Mouse (Mus musculus): ENCODE measurements at regions not wholly inside any gene's neighbourhood (a gene's known extent, or its start where the extent isn't known, plus 50 kb on each side); places are given as distances from the start of the nearest gene placed in this dataset.

- peaks cover under 1% of the 10 kb centered on the region for H3K4me1 ChIP-seq (ENCODE audit: control insufficient read depth, insufficient read depth, low read length)
- H3K27me3 ChIP-seq (ENCODE audit: control insufficient read depth, insufficient read depth, low read length, poor library complexity, severe bottlenecking) = no peaks in the 10 kb centered on the region
- TF ChIP-seq EP300 (IDR thresholded peaks at IDR 0.05; ENCODE audit: insufficient read depth, low read depth, low read length) (no peak), CTCF (IDR thresholded peaks at IDR 0.05; ENCODE audit: low read depth, low read length) (no peak), POLR2A (IDR thresholded peaks at IDR 0.05; ENCODE audit: insufficient read depth, low read length) (no peak)
- H3K4me3 ChIP-seq (ENCODE audit: low read depth, low read length) = no peak overlapping the region
- no peak overlapping the region for H3K27ac ChIP-seq (ENCODE audit: insufficient read depth, low read length)
- no peak overlapping the region for H3K9ac ChIP-seq (ENCODE audit: low read depth, poor library complexity, severe bottlenecking)
- H3K9me3 ChIP-seq (replicated peaks; ENCODE audit: control insufficient read depth, insufficient read depth, low read length, poor library complexity, severe bottlenecking) = peaks cover 9% of the 10 kb centered on the region
- H3K36me3 ChIP-seq (ENCODE audit: control insufficient read depth, insufficient read depth, low read length, poor library complexity, severe bottlenecking) = no peaks in the 10 kb centered on the region
Observed at GRCm38 (mm10) chr13:97847561-97847960, 87.1 kb upstream of the Gm10260 start.

- H3K27me3 ChIP-seq (ENCODE audit: control insufficient read depth, insufficient read depth, low read length, poor library complexity, severe bottlenecking) = no peaks in the 10 kb centered on the region
- peaks cover 2% of the 10 kb centered on the region for H3K4me1 ChIP-seq (ENCODE audit: control insufficient read depth, insufficient read depth, low read length)
- H3K27ac ChIP-seq (ENCODE audit: insufficient read depth, low read length) = peak overlapping the region; percentile 69
- peaks cover 9% of the 10 kb centered on the region for H3K9me3 ChIP-seq (replicated peaks; ENCODE audit: control insufficient read depth, insufficient read depth, low read length, poor library complexity, severe bottlenecking)
- H3K36me3 ChIP-seq (ENCODE audit: control insufficient read depth, insufficient read depth, low read length, poor library complexity, severe bottlenecking) = no peaks in the 10 kb centered on the region
- TF ChIP-seq CTCF (IDR thresholded peaks at IDR 0.05; ENCODE audit: low read depth, low read length) (no peak), POLR2A (IDR thresholded peaks at IDR 0.05; ENCODE audit: insufficient read depth, low read length) (no peak), EP300 (IDR thresholded peaks at IDR 0.05; ENCODE audit: insufficient read depth, low read depth, low read length) (no peak)
- H3K4me3 ChIP-seq (ENCODE audit: low read depth, low read length) = no peak overlapping the region
- H3K9ac ChIP-seq (ENCODE audit: low read depth, poor library complexity, severe bottlenecking) = no peak overlapping the region
Observed at GRCm38 (mm10) chr13:97845148-97845547, 84.7 kb upstream of the Gm10260 start.

DNA sequence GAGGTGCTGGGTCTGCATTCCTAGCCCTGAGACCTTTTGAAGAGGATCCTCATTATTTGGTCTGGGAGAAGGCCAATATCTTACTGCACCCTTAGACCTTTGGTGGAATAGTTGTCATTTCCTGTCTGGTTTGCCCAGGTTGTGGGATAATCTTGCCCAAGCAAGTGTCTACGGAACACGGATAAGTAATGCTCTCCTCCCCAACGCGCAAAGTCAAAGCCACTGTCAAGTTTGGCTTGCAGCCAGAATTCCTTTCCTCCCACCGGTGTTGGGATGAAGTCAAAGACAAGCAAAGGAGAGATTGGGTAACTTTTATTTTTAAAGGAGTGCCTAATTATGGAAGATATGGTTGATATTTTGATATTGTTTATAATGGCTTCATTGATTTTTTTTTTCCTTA lies 82.4 kb upstream of the Gm10260 start:
- H3K36me3 ChIP-seq (ENCODE audit: control insufficient read depth, insufficient read depth, low read length, poor library complexity, severe bottlenecking) = no peaks in the 10 kb centered on the region
- H3K27me3 ChIP-seq (ENCODE audit: control insufficient read depth, insufficient read depth, low read length, poor library complexity, severe bottlenecking) = no peaks in the 10 kb centered on the region
- no peak overlapping the region for H3K27ac ChIP-seq (ENCODE audit: insufficient read depth, low read length)
- H3K4me3 ChIP-seq (ENCODE audit: low read depth, low read length) = no peak overlapping the region
- H3K9me3 ChIP-seq (replicated peaks; ENCODE audit: control insufficient read depth, insufficient read depth, low read length, poor library complexity, severe bottlenecking) = peaks cover 8% of the 10 kb centered on the region
- peaks cover 2% of the 10 kb centered on the region for H3K4me1 ChIP-seq (ENCODE audit: control insufficient read depth, insufficient read depth, low read length)
- TF ChIP-seq CTCF (IDR thresholded peaks at IDR 0.05; ENCODE audit: low read depth, low read length) (no peak), EP300 (IDR thresholded peaks at IDR 0.05; ENCODE audit: insufficient read depth, low read depth, low read length) (no peak), POLR2A (IDR thresholded peaks at IDR 0.05; ENCODE audit: insufficient read depth, low read length) (no peak)
- no peak overlapping the region for H3K9ac ChIP-seq (ENCODE audit: low read depth, poor library complexity, severe bottlenecking)

- Histone ChIP-seq H3K9me3 (replicated peaks; ENCODE audit: control insufficient read depth, insufficient read depth, low read length, poor library complexity, severe bottlenecking) (0 out of 2 replicates have a peak, but pooled peaks cover 4% of the 10 kb centered on the region), H3K27me3 (ENCODE audit: control insufficient read depth, insufficient read depth, low read length, poor library complexity, severe bottlenecking) (no peaks in the 10 kb centered on the region; the same call in 1 of the 2 replicates), H3K4me3 (ENCODE audit: low read depth, low read length) (no peak overlapping the region), H3K4me1 (ENCODE audit: control insufficient read depth, insufficient read depth, low read length) (peaks cover 2% of the 10 kb centered on the region), H3K27ac (ENCODE audit: insufficient read depth, low read length) (no peak overlapping the region), H3K9ac (ENCODE audit: low read depth, poor library complexity, severe bottlenecking) (no peak overlapping the region), H3K36me3 (ENCODE audit: control insufficient read depth, insufficient read depth, low read length, poor library complexity, severe bottlenecking) (no peaks in the 10 kb centered on the region)
- TF ChIP-seq EP300 (IDR thresholded peaks at IDR 0.05; ENCODE audit: insufficient read depth, low read depth, low read length) (no peak), CTCF (IDR thresholded peaks at IDR 0.05; ENCODE audit: low read depth, low read length) (no peak), POLR2A (IDR thresholded peaks at IDR 0.05; ENCODE audit: insufficient read depth, low read length) (no peak)
Observed at GRCm38 (mm10) chr13:97841503-97841902, 81.1 kb upstream of the Gm10260 start.

DNA sequence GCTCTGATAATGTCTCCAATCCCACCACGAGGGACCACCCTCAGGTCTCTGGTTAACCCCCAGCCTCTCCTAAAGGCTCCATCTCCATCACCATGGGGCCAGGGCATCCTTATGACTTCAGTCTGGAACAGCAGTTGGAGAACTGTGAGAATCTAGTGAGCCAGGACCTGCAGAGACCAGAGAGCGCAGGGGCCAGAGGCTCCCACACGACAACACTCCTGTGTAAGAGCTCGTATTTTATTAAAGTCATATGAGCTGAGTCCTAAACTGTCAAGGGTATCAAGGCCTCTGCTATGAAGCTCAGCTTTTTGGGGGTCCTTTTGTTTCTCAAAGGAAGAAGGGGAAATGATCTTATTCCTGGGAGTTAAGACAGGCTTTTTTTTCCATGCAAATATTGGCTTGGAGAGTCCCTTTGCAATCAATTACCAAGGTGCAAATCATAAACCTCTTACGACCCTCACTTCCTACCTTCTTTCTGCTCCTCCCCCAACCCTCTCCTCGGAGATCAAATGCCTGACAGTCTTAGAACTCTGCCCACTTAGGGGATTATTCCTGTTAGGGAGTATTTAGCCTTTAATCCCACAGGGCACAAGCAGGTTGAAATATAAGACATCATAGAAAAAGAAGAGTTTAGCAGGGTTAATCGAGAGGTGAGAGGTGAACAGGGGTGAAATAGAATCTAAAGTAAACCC lies 79.3 kb upstream of the Gm10260 start:
- no peaks in the 10 kb centered on the region; the same call in 1 of the 2 replicates for H3K27me3 ChIP-seq (ENCODE audit: control insufficient read depth, insufficient read depth, low read length, poor library complexity, severe bottlenecking)
- peaks cover 2% of the 10 kb centered on the region for H3K4me1 ChIP-seq (ENCODE audit: control insufficient read depth, insufficient read depth, low read length)
- H3K9ac ChIP-seq (ENCODE audit: low read depth, poor library complexity, severe bottlenecking) = no peak overlapping the region
- TF ChIP-seq CTCF (IDR thresholded peaks at IDR 0.05; ENCODE audit: low read depth, low read length) (no peak), EP300 (IDR thresholded peaks at IDR 0.05; ENCODE audit: insufficient read depth, low read depth, low read length) (no peak), POLR2A (IDR thresholded peaks at IDR 0.05; ENCODE audit: insufficient read depth, low read length) (no peak)
- H3K27ac ChIP-seq (ENCODE audit: insufficient read depth, low read length) = no peak overlapping the region
- no peaks in the 10 kb centered on the region for H3K36me3 ChIP-seq (ENCODE audit: control insufficient read depth, insufficient read depth, low read length, poor library complexity, severe bottlenecking)
- 0 out of 2 replicates have a peak, but pooled peaks cover 4% of the 10 kb centered on the region for H3K9me3 ChIP-seq (replicated peaks; ENCODE audit: control insufficient read depth, insufficient read depth, low read length, poor library complexity, severe bottlenecking)
- H3K4me3 ChIP-seq (ENCODE audit: low read depth, low read length) = no peak overlapping the region

DNA sequence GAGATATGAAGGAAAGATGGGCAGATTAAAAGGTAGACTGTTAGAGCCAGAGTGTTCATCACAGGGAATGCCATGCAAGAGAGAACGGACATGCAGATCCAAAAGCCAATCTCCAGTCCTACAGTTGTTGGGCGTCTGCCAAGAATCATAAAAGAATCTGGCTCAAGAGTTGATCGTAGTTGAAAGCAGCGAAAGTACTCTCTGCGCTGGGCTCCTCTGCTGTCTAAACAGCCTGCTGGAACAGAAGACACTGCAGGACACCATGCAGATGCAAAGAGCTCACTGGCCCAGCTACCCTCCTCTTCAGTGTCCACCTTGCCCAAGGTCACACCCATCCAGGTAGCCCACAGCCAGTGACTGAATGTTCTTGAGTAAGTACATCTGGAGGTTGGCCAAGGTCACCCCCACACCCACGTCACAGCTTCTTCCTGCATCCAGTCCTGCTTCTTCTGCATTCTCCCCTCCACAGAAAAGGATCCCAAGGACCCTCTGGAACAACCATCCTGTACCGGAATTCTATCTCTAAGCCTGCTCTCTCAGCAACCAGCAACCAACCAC lies 77.1 kb upstream of the Gm10260 start:
- Histone ChIP-seq H3K36me3 (ENCODE audit: control insufficient read depth, insufficient read depth, low read length, poor library complexity, severe bottlenecking) (no peaks in the 10 kb centered on the region), H3K4me1 (ENCODE audit: control insufficient read depth, insufficient read depth, low read length) (peaks cover under 1% of the 10 kb centered on the region)
- no peak for TF ChIP-seq EP300 (IDR thresholded peaks at IDR 0.05; ENCODE audit: insufficient read depth, low read depth, low read length)
- no peak for TF ChIP-seq POLR2A (IDR thresholded peaks at IDR 0.05; ENCODE audit: insufficient read depth, low read length)
- no peak for TF ChIP-seq CTCF (IDR thresholded peaks at IDR 0.05; ENCODE audit: low read depth, low read length)

More for the DNA sequence above, 77.1 kb upstream of the Gm10260 start:
- H3K27me3 ChIP-seq (ENCODE audit: control insufficient read depth, insufficient read depth, low read length, poor library complexity, severe bottlenecking) = no peaks in the 10 kb centered on the region; the same call in 1 of the 2 replicates
- H3K9me3 ChIP-seq (replicated peaks; ENCODE audit: control insufficient read depth, insufficient read depth, low read length, poor library complexity, severe bottlenecking) = no peaks in the 10 kb centered on the region
- no peak overlapping the region for H3K4me3 ChIP-seq (ENCODE audit: low read depth, low read length)
- no peak overlapping the region for H3K9ac ChIP-seq (ENCODE audit: low read depth, poor library complexity, severe bottlenecking)
- H3K27ac ChIP-seq (ENCODE audit: insufficient read depth, low read length) = no peak overlapping the region
